Mouse (Mus musculus): ENCODE data around the gene Nutm2. TPM values are rescaled to one million over a fixed set of nuclear protein-coding genes. Genes with fewer than 3 reads are reported as not detected.
"Not testable (repeated sequence)": the region's sequence is repeated elsewhere in the genome, so short reads cannot be mapped to it uniquely, and the experiment has no call there.

Nutm2 gene
- polyA plus RNA-seq, 1 experiment from 2014 or later = not detected

DNA sequence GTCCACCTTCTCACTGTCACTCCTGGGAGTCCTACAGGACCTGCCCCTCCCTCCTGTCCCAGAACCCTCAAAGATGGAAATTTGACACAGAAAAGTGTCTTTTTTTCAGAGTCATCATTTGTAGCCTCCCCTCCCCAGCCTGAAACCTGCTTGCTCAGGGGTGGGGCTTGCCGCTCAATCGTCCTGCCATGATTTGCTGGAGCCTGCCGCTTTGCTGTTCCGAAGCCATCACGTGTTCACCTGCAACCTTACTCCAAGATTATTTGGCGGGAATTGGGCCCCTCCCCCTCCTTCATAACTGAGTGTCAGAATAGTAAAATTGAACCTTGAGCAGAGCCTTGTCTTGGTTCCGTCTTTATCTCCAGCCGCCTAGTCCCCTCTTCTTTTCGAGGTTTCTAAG, 14.8 kb upstream of the Nutm2 start:
- not testable (repeated sequence) for ATAC-seq (ENCODE audit: low FRiP score); H3K4me2 ChIP-seq (replicated peaks; ENCODE audit: low read depth, low read length); H3K4me3 ChIP-seq (ENCODE audit: low read depth, low read length); DNase-seq (ENCODE audit: low spot score); H3K9me3 ChIP-seq (ENCODE audit: control insufficient read depth, low read length); H3K36me3 ChIP-seq (ENCODE audit: control insufficient read depth, insufficient read depth, low read length); H3K27me3 ChIP-seq (ENCODE audit: control insufficient read depth, insufficient read depth, low read length); H3K4me1 ChIP-seq (replicated peaks; ENCODE audit: control insufficient read depth, insufficient read depth, low read length); H3K27ac ChIP-seq (ENCODE audit: low read depth, low read length); H3K9ac ChIP-seq (ENCODE audit: low read depth, low read length)
- 80% methylated on average over 9 of the region's 9 CpGs for WGBS

GRCm38 (mm10) chr13:50453426-50453825, 13.7 kb upstream of the Nutm2 start:
- ATAC-seq (ENCODE audit: low FRiP score) (no peak), DNase-seq (ENCODE audit: low spot score) (no peak)
- Histone ChIP-seq H3K36me3 (ENCODE audit: control insufficient read depth, insufficient read depth, low read length) (no peaks in the 10 kb centered on the region), H3K4me2 (replicated peaks; ENCODE audit: low read depth, low read length) (no peak overlapping the region), H3K27me3 (ENCODE audit: control insufficient read depth, insufficient read depth, low read length) (no peaks in the 10 kb centered on the region), H3K9ac (ENCODE audit: low read depth, low read length) (no peak overlapping the region), H3K4me3 (ENCODE audit: low read depth, low read length) (no peak overlapping the region), H3K27ac (ENCODE audit: low read depth, low read length) (no peak overlapping the region), H3K4me1 (replicated peaks; ENCODE audit: control insufficient read depth, insufficient read depth, low read length) (no peaks in the 10 kb centered on the region), H3K9me3 (ENCODE audit: control insufficient read depth, low read length) (no peaks in the 10 kb centered on the region)
- 42% methylated on average over 4 of the region's 4 CpGs for WGBS

DNA sequence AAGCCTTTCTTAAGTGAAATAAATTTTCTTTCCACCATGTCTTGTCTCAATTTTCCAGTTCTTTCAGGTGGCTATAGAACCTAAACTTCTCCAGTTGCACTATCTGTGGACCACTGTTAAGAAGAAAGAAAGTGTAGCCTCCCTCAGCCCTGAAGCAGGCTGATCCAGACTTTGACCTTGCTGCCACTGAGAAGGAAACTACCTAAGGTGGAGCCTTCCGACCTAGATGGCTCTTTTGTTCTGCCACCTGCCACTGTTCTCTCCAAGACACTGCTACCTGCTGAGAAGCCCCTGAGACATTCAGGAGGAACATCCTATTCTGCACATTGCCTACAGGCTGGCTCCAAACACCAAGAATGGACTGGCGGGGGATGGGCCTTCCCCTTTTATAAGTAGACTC, 6.7 kb upstream of the Nutm2 start:
- H3K27me3 ChIP-seq (ENCODE audit: control insufficient read depth, insufficient read depth, low read length); H3K9me3 ChIP-seq (ENCODE audit: control insufficient read depth, low read length); H3K4me3 ChIP-seq (ENCODE audit: low read depth, low read length); H3K27ac ChIP-seq (ENCODE audit: low read depth, low read length); H3K4me1 ChIP-seq (replicated peaks; ENCODE audit: control insufficient read depth, insufficient read depth, low read length); H3K9ac ChIP-seq (ENCODE audit: low read depth, low read length); ATAC-seq (ENCODE audit: low FRiP score); H3K4me2 ChIP-seq (replicated peaks; ENCODE audit: low read depth, low read length); DNase-seq (ENCODE audit: low spot score); H3K36me3 ChIP-seq (ENCODE audit: control insufficient read depth, insufficient read depth, low read length): not testable (repeated sequence)
- WGBS = 58% methylated on average over 2 of the region's 2 CpGs

DNA sequence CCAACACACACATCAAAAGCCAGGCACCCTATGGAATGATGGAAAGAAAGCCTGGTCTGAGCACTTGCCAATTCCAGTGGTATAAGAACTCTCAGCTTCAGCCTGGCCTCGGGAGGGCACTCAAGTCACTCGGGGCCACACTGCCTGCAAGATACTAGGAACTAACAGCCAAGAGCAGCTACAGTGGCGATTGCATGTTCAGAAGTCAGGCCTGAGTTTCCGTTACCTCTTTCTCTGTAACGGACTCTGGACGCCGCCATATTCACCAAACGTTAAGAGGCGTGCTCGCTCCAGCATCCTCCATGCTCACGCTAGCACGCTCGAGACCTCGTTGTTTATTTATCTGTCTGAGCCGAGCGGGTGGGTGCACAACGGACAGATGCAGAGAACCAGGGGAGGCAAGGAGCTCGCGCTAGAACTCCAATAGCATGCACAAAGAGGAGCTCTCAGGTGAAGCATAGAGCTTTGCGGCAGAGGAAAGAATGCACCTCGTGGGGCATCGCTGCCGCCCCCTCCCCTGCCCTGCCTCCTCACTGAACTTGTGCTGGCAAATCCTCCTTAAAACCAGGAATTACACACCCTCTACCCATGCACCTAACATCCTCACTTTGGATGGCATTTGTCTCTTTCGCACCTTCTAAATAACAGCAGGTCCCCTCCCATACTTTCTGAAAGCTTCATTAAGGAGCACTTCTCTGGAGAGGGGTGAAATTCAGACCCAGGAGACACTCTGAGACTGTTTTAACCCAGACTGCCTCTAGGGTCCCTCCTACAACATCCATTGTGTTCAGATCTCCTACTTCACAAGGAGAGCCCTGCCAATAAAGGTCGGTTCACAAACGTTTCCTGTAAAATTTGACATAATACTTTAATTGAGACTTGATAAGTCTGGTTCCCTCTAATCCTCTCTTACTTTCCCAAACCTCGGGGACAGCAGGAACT, 2.2 kb upstream of the Nutm2 start:
- no peak overlapping the region for H3K9ac ChIP-seq (ENCODE audit: low read depth, low read length)
- peak overlapping the region; percentile 17; the same call in 1 of the 2 replicates for H3K4me3 ChIP-seq (ENCODE audit: low read depth, low read length)
- no peak overlapping the region; the same call in 1 of the 2 replicates for H3K4me2 ChIP-seq (replicated peaks; ENCODE audit: low read depth, low read length)
- H3K9me3 ChIP-seq (ENCODE audit: control insufficient read depth, low read length) = no peaks in the 10 kb centered on the region
- WGBS = 38% methylated on average over 27 of the region's 27 CpGs
- H3K27me3 ChIP-seq (ENCODE audit: control insufficient read depth, insufficient read depth, low read length) = no peaks in the 10 kb centered on the region
- peak; percentile 7 for DNase-seq (ENCODE audit: low spot score)
- H3K36me3 ChIP-seq (ENCODE audit: control insufficient read depth, insufficient read depth, low read length) = no peaks in the 10 kb centered on the region
- no peak overlapping the region for H3K27ac ChIP-seq (ENCODE audit: low read depth, low read length)
- no peak for ATAC-seq (ENCODE audit: low FRiP score)
- no peaks in the 10 kb centered on the region for H3K4me1 ChIP-seq (replicated peaks; ENCODE audit: control insufficient read depth, insufficient read depth, low read length)

- H3K9ac ChIP-seq (ENCODE audit: low read depth, low read length); H3K27ac ChIP-seq (ENCODE audit: low read depth, low read length); H3K4me3 ChIP-seq (ENCODE audit: low read depth, low read length); DNase-seq (ENCODE audit: low spot score); H3K36me3 ChIP-seq (ENCODE audit: control insufficient read depth, insufficient read depth, low read length); ATAC-seq (ENCODE audit: low FRiP score); H3K27me3 ChIP-seq (ENCODE audit: control insufficient read depth, insufficient read depth, low read length); H3K4me2 ChIP-seq (replicated peaks; ENCODE audit: low read depth, low read length); H3K4me1 ChIP-seq (replicated peaks; ENCODE audit: control insufficient read depth, insufficient read depth, low read length); H3K9me3 ChIP-seq (ENCODE audit: control insufficient read depth, low read length): not testable (repeated sequence)
Observed at GRCm38 (mm10) chr13:50488510-50488909, 21.4 kb downstream of the Nutm2 start.

GRCm38 (mm10) chr13:50510470-50511343, 43.6 kb downstream of the Nutm2 start:
- 88% methylated on average over 9 of the region's 9 CpGs for WGBS
- H3K27ac ChIP-seq (ENCODE audit: low read depth, low read length); H3K9ac ChIP-seq (ENCODE audit: low read depth, low read length); H3K4me2 ChIP-seq (replicated peaks; ENCODE audit: low read depth, low read length); H3K27me3 ChIP-seq (ENCODE audit: control insufficient read depth, insufficient read depth, low read length); H3K4me1 ChIP-seq (replicated peaks; ENCODE audit: control insufficient read depth, insufficient read depth, low read length); H3K4me3 ChIP-seq (ENCODE audit: low read depth, low read length); DNase-seq (ENCODE audit: low spot score); H3K9me3 ChIP-seq (ENCODE audit: control insufficient read depth, low read length); H3K36me3 ChIP-seq (ENCODE audit: control insufficient read depth, insufficient read depth, low read length); ATAC-seq (ENCODE audit: low FRiP score): not testable (repeated sequence)

Other genes starting within 250 kb of the Nutm2 start
- not detected in 2 replicates for gene Gm906, start 217.0 kb upstream of the Nutm2 start, polyA plus RNA-seq (2014; fragmentation: Nextera tagmentation; extraction: Ambion mirVana)
- 34.9 and 36.4 TPM in 2 replicates for gene Fbxw17, start 49.4 kb upstream of the Nutm2 start, polyA plus RNA-seq (2014; fragmentation: Nextera tagmentation; extraction: Ambion mirVana)
- not detected in 2 replicates for gene Gm47429, start 23.4 kb upstream of the Nutm2 start, polyA plus RNA-seq (2014; fragmentation: Nextera tagmentation; extraction: Ambion mirVana)
- gene Gm904, start 175.9 kb downstream of the Nutm2 start, polyA plus RNA-seq (2014; fragmentation: Nextera tagmentation; extraction: Ambion mirVana) = not detected in 2 replicates
- not detected in 2 replicates for gene Gm8765, start 231.0 kb downstream of the Nutm2 start, polyA plus RNA-seq (2014; fragmentation: Nextera tagmentation; extraction: Ambion mirVana)